Mouse (Mus musculus): ENCODE data around the gene Rccd1.

DNA sequence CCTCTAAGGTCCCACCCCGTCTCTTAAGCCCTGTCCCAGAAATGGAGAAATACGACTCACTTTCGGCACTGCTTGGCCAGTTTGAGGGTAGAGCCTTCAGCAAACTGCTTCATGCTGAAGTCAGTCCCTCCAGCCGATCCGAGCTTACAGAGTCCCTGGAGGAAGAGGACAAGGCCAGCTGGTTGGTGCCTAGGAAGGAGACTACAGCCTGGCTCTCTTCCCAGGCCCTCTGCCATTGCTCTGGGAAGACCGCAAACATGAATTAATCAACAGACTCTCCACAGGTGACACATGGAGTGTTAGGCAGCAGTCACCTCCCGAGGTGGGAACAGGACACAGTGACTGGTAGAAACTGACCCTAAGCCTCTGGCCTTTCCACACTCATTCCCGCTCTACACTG, 6.0 kb upstream of the Rccd1 start:
- TF ChIP-seq CTCF (IDR thresholded peaks at IDR 0.05; ENCODE audit: low read depth) (no peak), EP300 (optimal IDR thresholded peaks at IDR 0.05) (no peak)
